Mouse (Mus musculus) lung, postnatal 0 days (tissue): ENCODE measurements at regions not wholly inside any gene's neighbourhood (a gene's known extent, or its start where the extent isn't known, plus 50 kb on each side); places are given as distances from the start of the nearest gene placed in this dataset.

Experiments
- CTCF ChIP-seq: IDR thresholded peaks from 2 replicates; pipeline ENCODE4 v1.5.1; 2016; ENCODE audit warnings: antibody characterized with exemption, mild to moderate bottlenecking
- EP300 ChIP-seq: IDR thresholded peaks from 2 replicates; pipeline ENCODE4 v1.6.1; 2016; ENCODE audit warnings: antibody characterized with exemption, mild to moderate bottlenecking, control low read depth

DNA sequence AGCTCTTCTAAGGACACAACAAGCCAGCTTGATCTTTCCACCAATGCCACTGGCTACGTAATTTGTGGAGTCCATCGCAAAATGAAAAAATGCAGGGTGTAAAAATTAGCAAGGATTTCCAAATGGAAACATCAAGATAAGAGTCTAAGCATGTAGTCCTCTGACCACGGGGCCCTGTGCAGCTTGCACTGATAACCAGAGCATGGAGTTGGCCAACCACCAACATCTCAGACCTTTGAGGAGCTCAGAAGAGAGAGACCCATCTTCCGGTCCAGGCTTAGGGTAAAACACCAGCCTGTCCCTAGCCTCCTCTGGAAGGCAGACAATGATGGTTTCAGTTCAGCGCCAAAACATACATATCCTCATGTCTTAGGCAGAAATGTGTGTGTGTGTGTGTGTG, 140.4 kb upstream of the Haao start:
- TF ChIP-seq EP300, result no peak
- TF ChIP-seq CTCF, result no peak
